In the genomic region with DNA sequence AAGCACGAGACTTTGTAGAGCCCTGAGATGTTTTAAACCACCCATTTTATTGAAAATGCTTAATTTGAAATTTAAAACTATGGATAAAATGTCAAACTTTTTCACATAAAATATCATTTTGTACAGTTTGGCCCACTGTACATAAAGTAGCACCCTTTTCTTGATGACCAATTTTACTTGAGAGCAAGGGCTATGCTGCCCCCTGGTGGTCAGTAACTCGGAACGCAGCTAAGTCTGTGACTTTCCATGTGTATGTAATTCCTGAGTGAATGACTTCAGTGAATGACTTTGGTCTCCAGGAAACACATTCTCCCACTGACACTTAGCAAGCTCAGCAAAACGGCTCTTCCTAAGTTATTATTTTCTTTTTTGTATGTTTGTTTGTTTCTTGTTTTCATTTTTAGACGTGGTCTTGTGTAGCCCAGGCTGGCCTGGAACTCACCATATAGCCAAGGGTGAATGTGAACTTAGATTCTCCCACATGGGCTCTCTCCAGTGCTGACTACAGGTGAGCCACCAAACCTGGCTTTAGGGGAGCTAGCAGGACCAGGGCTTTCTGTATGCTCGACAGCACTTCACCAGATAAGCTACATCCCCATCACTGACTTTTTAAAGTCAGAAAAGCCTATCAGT, we compare ENCODE assay signal across 9 mouse cellular contexts. TPM values are rescaled to one million over a fixed set of nuclear protein-coding genes. Genes with fewer than 3 reads are reported as not detected.
DNase-seq lines count a peak whose midpoint lies in the region; ATAC-seq and TF ChIP-seq lines count a peak whose summit lies in the region.
"Had no signal": no experiment of that assay in that cellular context is flagged by ENCODE, and none has a peak within 500 bp of the region (broad histone marks: within the 10 kb centered on the region; RNA-seq: fewer than 3 reads in every experiment).

No protein-coding gene starts in this region.

- no peak overlapping the region for H3K4me2 ChIP-seq in neural tube, embryonic 15.5 days
- H3K4me2 ChIP-seq in neural tube, embryonic 12.5 days (replicated peaks), result no peak overlapping the region
- H3K4me2 ChIP-seq: heart, embryonic 15.5 days had no signal

- no peak overlapping the region for H3K4me3 ChIP-seq in neural tube, embryonic 15.5 days (replicated peaks)
- H3K4me3 ChIP-seq in neural tube, embryonic 12.5 days, result no peak overlapping the region
- H3K4me3 ChIP-seq: heart, embryonic 15.5 days had no signal

- DNase-seq in neural tube, embryonic 10.5 days (ENCODE audit: extremely low spot score, low spot score), result peak; percentile 59
- DNase-seq in brain, embryonic 14.5 days (ENCODE audit: low read depth), result peak; percentile 95
- DNase-seq in fat pad, adult 2 months (ENCODE audit: extremely low read depth, low read depth, low spot score), result peak; percentile 18
- DNase-seq in hindlimb bud, embryonic 11.5 days (ENCODE audit: extremely low spot score, low read depth, low spot score), result peak; percentile 79
- peak; percentile 39 to 48 for DNase-seq in left cerebral cortex, postnatal 36 days (ENCODE audit: low spot score in 2 of 2)
- peak; percentile 38 for DNase-seq in testis, postnatal 14 days (ENCODE audit: low spot score)

- no peaks in the 10 kb centered on the region for H3K9me3 ChIP-seq in neural tube, embryonic 15.5 days (replicated peaks)
- no peaks in the 10 kb centered on the region for H3K9me3 ChIP-seq in neural tube, embryonic 12.5 days
- H3K9me3 ChIP-seq: heart, embryonic 15.5 days had no signal

- ATAC-seq in neural tube, embryonic 15.5 days (ENCODE audit: low FRiP score), result no peak
- ATAC-seq in neural tube, embryonic 12.5 days (ENCODE audit: low FRiP score, low read depth), result peak; percentile 29; the same call in 1 of the 2 replicates

- TF ChIP-seq CTCF in brain, embryonic 14.5 days (IDR thresholded peaks at IDR 0.05; ENCODE audit: borderline replicate concordance, extremely low read depth, insufficient read depth, insufficient read length), result peak; percentile 86; the same call in 1 of the 2 replicates

- 31% methylated on average over 6 of the region's 6 CpGs for WGBS in neural tube, embryonic 15.5 days
- 32% methylated on average over 6 of the region's 6 CpGs for WGBS in neural tube, embryonic 12.5 days

- TF ChIP-seq POLR2A in brain, embryonic 14.5 days (IDR thresholded peaks at IDR 0.05; ENCODE audit: borderline replicate concordance, extremely low read depth, insufficient read depth, insufficient read length, poor library complexity, severe bottlenecking), result no peak

- H3K4me1 ChIP-seq in neural tube, embryonic 15.5 days, result no peaks in the 10 kb centered on the region
- no peaks in the 10 kb centered on the region for H3K4me1 ChIP-seq in neural tube, embryonic 12.5 days
- H3K4me1 ChIP-seq: heart, embryonic 15.5 days had no signal

- intact Hi-C loops in left cerebral cortex, postnatal 36 days (cut with DNase I), result no loop called here

- H3K27ac ChIP-seq in neural tube, embryonic 15.5 days (replicated peaks), result no peak overlapping the region
- H3K27ac ChIP-seq in neural tube, embryonic 12.5 days, result no peak overlapping the region
- H3K27ac ChIP-seq: heart, embryonic 15.5 days had no signal

- no peaks in the 10 kb centered on the region for H3K27me3 ChIP-seq in neural tube, embryonic 15.5 days (replicated peaks)
- H3K27me3 ChIP-seq in neural tube, embryonic 12.5 days (replicated peaks), result no peaks in the 10 kb centered on the region
- H3K27me3 ChIP-seq: heart, embryonic 15.5 days had no signal

- peaks cover 9% of the 10 kb centered on the region for H3K36me3 ChIP-seq in neural tube, embryonic 15.5 days
- peaks cover 18% of the 10 kb centered on the region for H3K36me3 ChIP-seq in neural tube, embryonic 12.5 days

- no peak overlapping the region for H3K9ac ChIP-seq in neural tube, embryonic 15.5 days (replicated peaks)
- no peak overlapping the region for H3K9ac ChIP-seq in neural tube, embryonic 12.5 days
- H3K9ac ChIP-seq: heart, embryonic 15.5 days had no signal

RNA-seq across cellular contexts. Expression of a gene that starts 30.1 kb away (rescaled TPM):
- polyA plus RNA-seq in neural tube, embryonic 15.5 days (2015; fragmentation: Nextera tagmentation; extraction: Ambion mirVana), result 0.24 and 0.51 TPM in 2 replicates
- 0.29 and 0.63 TPM in 2 replicates for polyA plus RNA-seq in brain, embryonic 14.5 days (2012; rRNA removed)
- under 1 TPM; 0.84 to 0.94 TPM for total RNA-seq in left cerebral cortex, postnatal 36 days (2021)
- polyA plus RNA-seq in neural tube, embryonic 12.5 days (2016; fragmentation: Nextera tagmentation; extraction: Ambion mirVana), result 0.39 and 0.46 TPM in 2 replicates

RNA-seq across cellular contexts. Expression of a gene that starts 30.2 kb away (rescaled TPM):
- 0.45 TPM in 1 of 2 replicates, not detected in the other for polyA plus RNA-seq in neural tube, embryonic 15.5 days (2015; fragmentation: Nextera tagmentation; extraction: Ambion mirVana)
- 0.07 TPM in 1 of 2 replicates, not detected in the other for polyA plus RNA-seq in brain, embryonic 14.5 days (2012; rRNA removed)
- not detected for total RNA-seq in left cerebral cortex, postnatal 36 days (2021)
- 0.49 TPM in 1 of 2 replicates, not detected in the other for polyA plus RNA-seq in neural tube, embryonic 12.5 days (2016; fragmentation: Nextera tagmentation; extraction: Ambion mirVana)

RNA-seq across cellular contexts. Expression of a gene that starts 39.5 kb away (rescaled TPM):
- 26.5 and 30.9 TPM in 2 replicates for polyA plus RNA-seq in neural tube, embryonic 15.5 days (2015; fragmentation: Nextera tagmentation; extraction: Ambion mirVana)
- 10.7 and 15.3 TPM in 2 replicates for polyA plus RNA-seq in brain, embryonic 14.5 days (2012; rRNA removed)
- total RNA-seq in left cerebral cortex, postnatal 36 days (2021), result 10 to 100 TPM; 35.7 to 43.9 TPM
- 51.4 and 54.1 TPM in 2 replicates for polyA plus RNA-seq in neural tube, embryonic 12.5 days (2016; fragmentation: Nextera tagmentation; extraction: Ambion mirVana)

RNA-seq across cellular contexts. Expression of a gene that starts 39.8 kb away (rescaled TPM):
- polyA plus RNA-seq in neural tube, embryonic 15.5 days (2015; fragmentation: Nextera tagmentation; extraction: Ambion mirVana), result 11.1 and 16.5 TPM in 2 replicates
- 10.2 TPM in 2 replicates for polyA plus RNA-seq in brain, embryonic 14.5 days (2012; rRNA removed)
- total RNA-seq in left cerebral cortex, postnatal 36 days (2021), result 1 to 10 TPM; 3.1 to 7.5 TPM
- 19.6 and 25.1 TPM in 2 replicates for polyA plus RNA-seq in neural tube, embryonic 12.5 days (2016; fragmentation: Nextera tagmentation; extraction: Ambion mirVana)

Comparison
In these comparisons a context has a peak if more than half of its experiments do, and no peak if none do; other contexts are left out.
1. DNase-seq: peak in every context shown above with its lines; median percentile 95 in brain, embryonic 14.5 days; 79 in hindlimb bud, embryonic 11.5 days; 59 in neural tube, embryonic 10.5 days; 44 in left cerebral cortex, postnatal 36 days; 38 in testis, postnatal 14 days; 18 in fat pad, adult 2 months.